Mouse (Mus musculus): ENCODE data around the gene Sox8.

GRCm38 (mm10) chr17:25570648-25571452 is at the start of gene Sox8:
- TF ChIP-seq POLR2A (IDR thresholded peaks at IDR 0.05; ENCODE audit: control insufficient read depth in 1 of 2, insufficient read depth in 1 of 2, low read depth in 1 of 2, low read length in 2 of 2, poor library complexity in 1 of 2), result no peak
- TF ChIP-seq UBTF (IDR thresholded peaks at IDR 0.05; ENCODE audit: borderline replicate concordance, insufficient read depth, low read depth, low read length), result no peak
- no peak for TF ChIP-seq KAT2A (conservative IDR thresholded peaks at IDR 0.05; ENCODE audit: low read depth, low read length)
- TF ChIP-seq MAX (IDR thresholded peaks at IDR 0.05; ENCODE audit: low read length), result no peak
- no peak for TF ChIP-seq CTCF (IDR thresholded peaks at IDR 0.05 in 2 of 3, conservative IDR thresholded peaks at IDR 0.05 in 1 of 3; ENCODE audit: control insufficient read depth in 1 of 3, insufficient read depth in 1 of 3, low read depth in 2 of 3, low read length in 3 of 3, poor library complexity in 1 of 3, severe bottlenecking in 1 of 3)
